Mouse (Mus musculus): ENCODE results near the gene Ssbp4.

GRCm38 (mm10) chr8:70636838-70637237 is 28.2 kb upstream of the Ssbp4 start:
- TF ChIP-seq CTCF (IDR thresholded peaks at IDR 0.05; ENCODE audit: borderline replicate concordance, insufficient read depth, low read depth, low read length) (no peak), POLR2A (IDR thresholded peaks at IDR 0.05; ENCODE audit: borderline replicate concordance, insufficient read depth, low read length) (no peak)

Measured in cerebellum, adult 2 months (tissue).